ENCODE assay signal across 8 mouse cellular contexts in the genomic region with DNA sequence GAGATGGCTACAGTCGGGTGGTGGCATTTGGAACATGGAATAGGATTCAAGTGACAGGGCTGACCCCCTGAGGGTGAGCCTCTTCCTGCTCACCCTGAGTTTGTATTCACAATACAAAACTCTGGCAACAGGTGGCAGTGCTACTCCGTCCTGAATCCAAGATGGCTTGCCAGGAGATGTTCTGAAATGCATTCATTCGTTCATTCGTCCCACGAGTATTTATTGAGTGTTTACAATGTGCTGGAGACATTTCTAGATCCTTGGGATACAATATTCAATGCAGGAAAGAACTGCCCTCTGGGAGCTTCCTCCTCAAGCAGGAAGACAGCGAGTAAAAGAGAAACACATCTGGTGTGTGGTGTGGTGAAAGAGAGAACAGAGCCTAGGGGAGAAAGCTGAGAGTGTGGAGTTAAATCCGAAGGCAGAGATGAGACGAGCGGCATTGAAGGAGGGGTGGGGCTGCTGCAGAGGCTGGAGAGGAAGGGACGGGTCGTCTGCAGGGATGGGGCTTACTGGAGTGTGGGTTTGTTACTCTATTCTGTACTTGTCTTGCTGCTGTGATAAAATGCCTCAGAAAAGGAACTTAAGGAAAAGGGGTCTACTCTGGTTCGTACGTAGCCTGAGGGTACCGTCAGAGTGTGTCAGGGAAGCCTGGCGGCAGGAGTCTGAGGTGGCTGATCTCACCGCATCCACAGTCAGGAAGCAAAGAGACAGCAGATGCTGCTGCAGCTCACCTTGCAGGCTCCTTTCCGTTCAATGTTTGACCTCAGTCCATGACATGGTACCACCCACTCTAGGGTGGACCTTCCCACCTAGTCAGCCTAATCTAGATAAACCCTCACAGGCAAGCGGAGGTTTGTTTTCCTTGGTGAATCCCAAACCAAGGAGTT.
A peak's percentile ranks its signal among the peaks of the same experiment; 100 is the strongest.
DNase-seq lines count a peak whose midpoint lies in the region; ATAC-seq lines count a peak whose summit lies in the region.

No protein-coding gene starts in this region.

- H3K36me3 ChIP-seq in heart, embryonic 10.5 days: no peaks in the 10 kb centered on the region
- no peaks in the 10 kb centered on the region for H3K36me3 ChIP-seq in limb, embryonic 12.5 days

- no peaks in the 10 kb centered on the region for H3K9me3 ChIP-seq in heart, embryonic 10.5 days
- no peaks in the 10 kb centered on the region for H3K9me3 ChIP-seq in limb, embryonic 12.5 days

- peaks cover 17% of the 10 kb centered on the region for H3K4me1 ChIP-seq in heart, embryonic 10.5 days
- H3K4me1 ChIP-seq in limb, embryonic 12.5 days (replicated peaks): peaks cover 51% of the 10 kb centered on the region

- no peak for ATAC-seq in limb, embryonic 12.5 days (ENCODE audit: insufficient number of reproducible peaks, insufficient read depth, low FRiP score, low TSS enrichment, low read depth)
- ATAC-seq in monocyte, adult 5-6 weeks (replicated peaks; ENCODE audit: insufficient number of reproducible peaks, low FRiP score, low TSS enrichment, poor library complexity, severe bottlenecking): no peak; the same call in 1 of the 2 replicates

- H3K27ac ChIP-seq in heart, embryonic 10.5 days: peak overlapping the region; percentile 12; the same call in 1 of the 2 replicates
- H3K27ac ChIP-seq in limb, embryonic 12.5 days: peak overlapping the region; percentile 84

- 0 out of 2 replicates have a peak overlapping the region, but pooled peaks have one; percentile 8 for H3K4me3 ChIP-seq in heart, embryonic 10.5 days
- no peak overlapping the region for H3K4me3 ChIP-seq in limb, embryonic 12.5 days (replicated peaks)

- H3K4me2 ChIP-seq in limb, embryonic 12.5 days: peak overlapping the region; percentile 23

- WGBS in heart, embryonic 10.5 days: 30% methylated on average over 18 of the region's 18 CpGs
- WGBS in limb, embryonic 12.5 days: 26% methylated on average over 18 of the region's 18 CpGs

- DNase-seq in cerebellum, adult 18-20 months: peak; percentile 49 to 59
- no peak for DNase-seq in cerebellum, adult 11 months
- peak; percentile 65 for DNase-seq in urinary bladder, postnatal 14 days (ENCODE audit: low spot score)
- DNase-seq in urinary bladder, postnatal 10 days (ENCODE audit: low spot score): no peak
- DNase-seq in heart, embryonic 10.5 days (ENCODE audit: low spot score): no peak
- peak; percentile 70 to 72 for DNase-seq in natural killer cell, adult 2 months (ENCODE audit: low spot score in 2 of 2)

- H3K27me3 ChIP-seq in heart, embryonic 10.5 days (ENCODE audit: insufficient read depth, poor library complexity, severe bottlenecking): no peaks in the 10 kb centered on the region
- no peaks in the 10 kb centered on the region for H3K27me3 ChIP-seq in limb, embryonic 12.5 days

- no peak overlapping the region for H3K9ac ChIP-seq in limb, embryonic 12.5 days (replicated peaks)

Comparison
In these comparisons a context has a peak if more than half of its experiments do, and no peak if none do; other contexts are left out.
1. DNase-seq: peak in cerebellum, adult 18-20 months (2 of 2), urinary bladder, postnatal 14 days (single experiment) and natural killer cell, adult 2 months (2 of 2); none in cerebellum, adult 11 months (single experiment), urinary bladder, postnatal 10 days (single experiment) and heart, embryonic 10.5 days (single experiment).